Mouse (Mus musculus) monocyte, adult 5-6 weeks (primary cell): ENCODE data around the gene Orc3. TPM values are rescaled to one million over a fixed set of nuclear protein-coding genes. Genes with fewer than 3 reads are reported as not detected.
A peak's percentile ranks its signal among the peaks of the same experiment; 100 is the strongest.
"Not testable (repeated sequence)": the region's sequence is repeated elsewhere in the genome, so short reads cannot be mapped to it uniquely, and the experiment has no call there.

ENCODE experiments used
- ATAC-seq: fragments of 153-309, 156-312 bp; replicated peaks from 2 replicates; pipeline ENCODE4 v1.8.0; 2017; ENCODE audit warnings: mild to moderate bottlenecking; ENCODE audit not compliant: low TSS enrichment, insufficient number of reproducible peaks, severe bottlenecking, poor library complexity, low FRiP score
- total RNA-seq: library from RNA; stranded (forward); fragments of 200-1000, 200-491, 200-594 nt; gene quantifications from 3 replicates; pipeline ENCODE4 v1.2.3, GENCODE M21; 2017

Orc3 gene
- total RNA-seq, 1 experiment from 2014 or later, result 59.8 TPM

DNA sequence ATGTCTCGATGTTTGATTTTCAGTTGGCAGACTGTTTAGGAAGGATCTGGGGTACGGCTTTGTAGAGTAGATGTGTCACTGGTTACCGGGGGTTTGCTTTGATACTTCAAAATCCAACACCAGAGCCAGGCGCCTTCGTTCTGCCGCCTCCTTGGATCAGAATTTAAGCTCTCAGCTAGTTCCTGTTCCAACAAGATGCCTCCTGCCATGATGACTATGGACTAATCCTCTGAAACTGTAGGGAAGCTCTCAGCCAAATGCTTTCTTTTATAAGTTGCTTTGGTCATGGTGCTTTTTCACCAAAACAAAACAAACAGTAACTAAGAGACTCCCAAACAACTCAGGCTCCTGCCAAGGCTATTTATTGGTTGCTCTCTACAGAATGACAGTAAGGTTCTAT is 11.6 kb downstream of the Orc3 start:
- ATAC-seq, result no peak

DNA sequence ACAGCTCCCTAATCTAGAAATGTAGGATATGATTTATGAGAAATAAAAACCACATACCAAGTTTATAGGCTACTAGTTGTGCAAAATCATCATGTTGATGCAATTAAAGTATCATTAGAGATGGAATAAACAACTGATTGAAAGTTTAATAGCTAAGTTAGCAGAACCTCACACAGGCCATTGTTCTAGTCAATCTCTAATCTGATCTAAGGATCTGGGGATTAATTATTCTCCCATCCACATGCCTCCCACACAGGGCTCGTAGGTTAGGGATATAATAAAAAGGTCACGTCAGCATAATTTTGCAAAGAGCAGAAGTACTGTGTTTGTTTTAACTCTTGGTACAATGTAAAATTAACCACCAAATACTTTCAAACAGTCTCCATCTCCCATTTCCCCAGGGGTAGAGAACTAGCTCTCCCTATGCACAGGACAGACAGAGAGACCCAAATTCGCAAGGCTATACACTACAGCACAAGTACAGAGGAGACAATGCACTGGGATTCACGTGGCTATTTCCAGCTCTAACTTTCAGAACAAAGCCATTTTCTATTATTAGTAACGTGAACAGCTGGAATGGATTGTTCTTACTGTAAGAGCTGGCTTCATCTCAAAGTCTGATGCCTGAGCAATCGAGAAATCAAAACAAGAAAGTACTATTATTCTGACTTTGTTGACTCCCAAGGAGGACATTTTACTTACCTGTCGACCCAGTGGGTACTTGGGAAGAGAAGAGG is 29.7 kb downstream of the Orc3 start:
- no peak for ATAC-seq

DNA sequence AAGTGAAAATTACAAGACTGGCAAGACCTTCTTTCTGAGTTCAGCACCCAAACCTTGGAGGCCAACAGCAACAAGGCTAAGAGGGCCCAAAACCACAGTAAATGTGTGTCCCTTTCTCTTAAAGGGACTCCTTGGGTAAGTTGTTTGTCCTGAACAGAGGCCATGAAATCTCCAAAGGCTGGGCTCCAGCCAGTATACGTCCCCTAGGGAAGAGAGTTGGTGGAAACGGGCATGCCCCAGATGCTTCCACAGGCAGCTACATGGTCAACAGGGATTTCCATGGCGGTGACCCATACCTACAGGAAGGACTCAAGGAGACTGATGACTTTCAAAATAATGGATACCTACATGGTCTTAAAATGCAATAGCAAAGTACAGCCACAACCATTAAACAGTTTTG is 31.3 kb downstream of the Orc3 start:
- no peak for ATAC-seq

DNA sequence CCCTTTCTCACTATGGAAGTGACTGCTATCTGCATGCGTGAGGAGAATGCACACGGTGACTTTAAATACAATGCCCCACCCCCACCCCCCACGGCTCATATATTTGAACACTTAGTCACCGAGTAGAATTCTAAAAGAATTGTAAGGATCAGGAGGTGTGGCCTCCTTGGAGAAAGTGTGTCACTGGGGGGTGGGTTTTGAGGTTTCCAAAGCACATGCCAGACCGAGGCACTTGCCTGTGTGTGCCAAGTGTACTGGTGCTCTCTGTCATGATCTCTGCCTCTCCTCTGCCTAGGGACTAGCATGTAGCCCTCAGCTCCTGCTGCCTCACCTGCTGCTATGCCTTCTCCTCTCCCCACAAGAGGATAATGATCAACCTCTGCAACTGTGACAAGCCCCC is 32.3 kb downstream of the Orc3 start:
- ATAC-seq, result no peak

DNA sequence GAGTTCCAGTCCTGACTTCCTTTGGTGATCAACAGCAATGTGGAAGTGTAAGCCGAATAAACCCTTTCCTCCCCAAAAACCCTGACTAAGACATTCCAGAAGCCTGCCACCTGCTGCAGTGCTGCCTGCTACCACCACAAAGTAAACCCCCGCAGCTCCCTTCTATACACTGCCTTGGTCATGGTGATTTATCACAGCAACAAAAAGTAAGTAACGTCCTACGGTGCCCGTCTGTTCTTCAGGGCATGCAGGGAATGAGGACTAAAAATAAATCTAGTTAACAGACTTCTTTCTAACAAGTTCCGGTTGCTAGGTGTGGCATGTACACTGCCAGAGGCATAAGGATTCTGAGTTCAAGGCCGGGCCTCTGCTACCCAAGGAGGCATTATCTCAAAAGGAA is 32.8 kb downstream of the Orc3 start:
- ATAC-seq, result no peak

DNA sequence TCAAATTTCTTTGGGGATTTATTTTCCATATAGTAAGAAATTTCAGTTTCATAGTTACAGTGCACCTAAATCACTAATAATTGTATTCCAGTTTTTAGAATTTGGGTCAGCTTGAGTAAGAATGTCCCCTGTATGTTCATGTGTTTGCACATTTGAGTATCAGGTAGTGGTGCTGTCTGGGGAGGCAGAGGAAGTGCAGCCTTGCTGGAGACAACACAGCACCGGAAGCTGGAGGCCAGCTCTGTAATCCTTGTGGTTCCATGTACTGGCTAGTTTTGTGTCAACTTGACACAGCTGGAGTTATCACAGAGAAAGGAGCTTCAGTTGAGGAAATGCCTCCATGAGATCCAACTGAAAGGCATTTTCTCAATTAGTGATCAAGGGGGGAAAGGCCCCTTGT is 33.3 kb downstream of the Orc3 start:
- not testable (repeated sequence) for ATAC-seq

DNA sequence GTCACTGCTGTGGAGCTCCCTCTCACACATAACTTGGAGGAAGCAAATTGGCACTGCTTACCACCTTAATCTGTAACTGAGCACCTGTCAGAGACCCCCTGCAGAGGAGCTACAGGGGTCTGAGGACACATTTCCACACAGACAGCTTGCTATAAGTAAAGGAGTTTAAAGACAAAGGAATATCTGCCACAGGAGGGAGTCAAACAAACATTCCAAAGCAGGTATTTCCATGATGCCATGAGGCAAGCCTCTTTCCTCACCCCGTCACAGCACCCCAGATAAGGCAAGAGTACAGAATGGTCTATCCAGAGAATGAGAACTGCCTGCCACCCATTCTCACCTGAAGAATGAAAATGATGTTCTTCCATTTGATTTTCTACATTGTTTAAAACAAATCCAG is 35.5 kb downstream of the Orc3 start:
- no peak for ATAC-seq

DNA sequence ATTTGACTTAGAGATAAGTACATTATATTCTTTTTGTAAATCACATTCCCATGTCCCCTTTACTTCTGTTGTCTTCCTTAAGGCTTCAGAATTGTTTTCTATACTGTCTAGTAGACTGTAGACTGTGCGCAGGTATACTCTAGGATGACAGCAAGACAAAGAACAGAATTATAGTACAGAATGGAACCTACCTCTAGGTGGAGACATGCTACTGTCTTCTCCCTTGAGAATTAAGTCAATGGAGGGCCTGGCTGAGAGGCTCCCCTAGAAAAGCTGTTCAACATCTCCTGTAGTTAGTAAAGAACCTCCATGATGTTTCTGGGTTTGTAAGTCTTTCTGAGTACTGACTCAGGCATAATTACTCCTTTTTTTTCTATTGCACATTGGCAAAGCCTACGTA is 37.7 kb downstream of the Orc3 start:
- ATAC-seq, result no peak

DNA sequence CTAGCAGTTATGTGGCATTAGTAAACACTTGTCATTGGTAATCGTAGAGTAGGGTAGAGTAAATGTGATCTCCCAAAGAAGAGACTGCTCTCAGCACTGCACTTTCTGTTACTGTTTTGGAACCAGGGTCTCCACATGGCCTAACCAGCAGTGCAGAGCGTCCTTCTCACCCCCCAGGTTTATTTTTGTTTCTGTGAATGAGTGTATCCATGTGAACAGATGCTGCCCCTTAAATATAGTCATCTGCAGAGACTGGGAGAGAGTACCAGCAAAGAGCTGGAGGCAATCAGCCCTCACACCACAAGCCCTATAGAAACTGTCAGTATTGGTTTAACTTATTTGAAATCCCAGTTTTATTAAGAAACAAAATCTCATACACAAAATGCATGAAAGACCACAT is 41.9 kb downstream of the Orc3 start:
- ATAC-seq, result no peak

DNA sequence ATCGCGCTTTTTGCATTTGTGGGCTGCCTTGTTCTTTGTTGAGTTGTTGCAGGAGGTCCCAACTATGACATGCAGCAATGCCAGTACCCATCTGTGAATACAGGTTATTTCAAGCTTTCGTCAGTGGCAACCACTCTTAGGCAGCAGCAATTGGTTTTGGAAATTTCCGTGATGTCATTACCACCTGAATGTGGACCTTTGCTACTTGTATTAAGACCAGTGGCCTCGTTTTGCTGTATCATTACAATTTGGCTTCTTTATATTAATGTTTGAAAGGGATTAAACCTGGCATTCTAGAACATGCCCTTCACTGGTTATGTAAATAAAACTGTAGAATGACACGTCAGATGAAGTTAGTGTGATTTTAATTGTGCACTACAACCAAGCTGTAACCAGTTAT is 48.5 kb downstream of the Orc3 start:
- ATAC-seq, result no peak

DNA sequence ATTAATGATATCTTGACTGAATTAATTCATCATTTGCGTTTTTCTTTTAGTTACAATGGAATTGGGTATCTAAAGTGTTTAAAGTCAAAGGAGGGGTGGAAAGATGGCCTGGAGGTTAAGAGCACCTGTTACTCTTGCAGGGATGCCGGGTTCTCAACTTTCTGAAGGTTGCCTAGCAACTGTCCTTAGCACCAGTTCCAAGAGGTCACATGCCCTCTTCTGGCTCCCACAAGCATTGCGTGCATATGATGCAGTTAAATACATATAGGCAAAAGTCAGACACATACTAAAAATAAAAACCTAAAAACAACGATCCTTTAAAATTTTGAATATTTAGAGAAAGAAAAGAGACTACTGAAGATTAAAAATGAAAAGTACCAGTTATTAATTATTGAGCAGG is 53.8 kb downstream of the Orc3 start:
- ATAC-seq, result peak; percentile 90

DNA sequence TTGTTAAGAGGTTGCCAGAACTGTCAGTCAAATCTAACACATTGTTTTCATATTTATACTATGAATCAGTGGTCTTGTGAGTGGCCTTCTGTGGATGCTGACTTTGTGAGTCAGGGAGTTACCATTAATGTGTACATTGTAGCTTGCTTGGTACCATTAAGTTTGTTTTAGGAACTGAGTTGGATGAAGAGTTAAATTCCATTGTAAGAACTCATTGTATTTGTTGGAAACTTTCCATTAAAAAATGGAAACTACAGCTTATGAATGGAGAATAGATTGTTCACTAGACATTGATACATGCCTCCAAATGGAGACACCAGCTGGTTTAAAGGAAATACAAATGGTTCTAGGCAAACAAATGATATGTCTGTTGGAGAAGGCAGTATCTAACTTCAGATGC is 58.6 kb downstream of the Orc3 start:
- ATAC-seq, result no peak

DNA sequence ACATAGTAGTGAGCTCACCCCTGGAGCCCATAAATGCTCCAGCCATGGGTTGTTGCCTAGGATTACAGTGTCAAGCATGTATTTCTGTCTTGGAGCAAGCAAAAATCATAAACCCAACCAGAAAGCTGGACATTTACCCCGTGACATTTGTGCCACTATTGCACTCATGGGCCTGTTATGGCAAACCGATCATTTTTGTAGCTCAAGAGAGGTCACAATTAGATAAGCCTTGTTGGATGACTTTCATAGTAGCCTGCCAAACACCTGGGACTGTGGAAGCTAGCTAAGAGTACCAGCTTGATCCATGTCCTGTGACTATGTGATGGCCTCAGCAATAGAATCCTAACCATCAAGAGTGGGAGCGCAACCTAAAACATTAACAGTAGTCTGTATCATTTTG is 59.1 kb downstream of the Orc3 start:
- ATAC-seq, result no peak

DNA sequence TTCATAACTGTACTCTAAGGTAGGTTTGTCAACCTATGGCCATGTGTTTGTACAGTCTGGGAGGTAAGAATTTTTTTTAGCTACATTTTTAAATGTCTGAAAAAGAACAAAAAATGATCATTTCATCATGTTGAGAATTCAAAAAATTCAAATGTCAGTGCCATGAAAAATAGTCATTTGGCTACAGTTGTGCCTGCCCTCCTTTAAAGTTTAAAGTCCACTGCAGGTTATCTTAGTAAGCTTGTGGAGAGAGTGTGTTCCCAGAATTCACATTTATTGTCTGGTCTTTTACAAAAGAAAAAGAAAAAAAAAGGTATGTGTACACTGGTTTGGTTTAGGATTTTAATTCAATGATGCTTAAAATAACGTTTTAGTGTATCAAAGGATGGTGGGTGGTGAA is 60.1 kb downstream of the Orc3 start:
- no peak for ATAC-seq

DNA sequence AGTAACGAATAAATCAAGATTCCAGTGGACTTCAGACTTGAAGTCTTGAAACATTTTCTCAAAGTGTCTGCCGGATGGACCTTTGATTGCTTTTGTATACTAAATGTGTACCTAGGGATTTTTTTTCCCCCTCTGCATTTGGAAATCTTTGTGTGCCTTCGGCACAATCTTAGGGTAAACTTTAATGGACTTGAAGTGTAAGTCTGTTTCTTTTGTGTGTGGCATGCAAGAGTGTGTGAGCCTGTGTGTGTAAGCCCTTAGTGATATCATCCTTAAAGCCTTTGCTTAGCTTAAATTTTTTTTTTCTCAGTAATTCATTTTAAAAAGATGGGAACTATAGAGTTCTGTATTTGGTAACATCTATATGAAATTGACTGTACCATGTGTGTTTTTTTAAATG is 62.8 kb downstream of the Orc3 start:
- ATAC-seq, result no peak

DNA sequence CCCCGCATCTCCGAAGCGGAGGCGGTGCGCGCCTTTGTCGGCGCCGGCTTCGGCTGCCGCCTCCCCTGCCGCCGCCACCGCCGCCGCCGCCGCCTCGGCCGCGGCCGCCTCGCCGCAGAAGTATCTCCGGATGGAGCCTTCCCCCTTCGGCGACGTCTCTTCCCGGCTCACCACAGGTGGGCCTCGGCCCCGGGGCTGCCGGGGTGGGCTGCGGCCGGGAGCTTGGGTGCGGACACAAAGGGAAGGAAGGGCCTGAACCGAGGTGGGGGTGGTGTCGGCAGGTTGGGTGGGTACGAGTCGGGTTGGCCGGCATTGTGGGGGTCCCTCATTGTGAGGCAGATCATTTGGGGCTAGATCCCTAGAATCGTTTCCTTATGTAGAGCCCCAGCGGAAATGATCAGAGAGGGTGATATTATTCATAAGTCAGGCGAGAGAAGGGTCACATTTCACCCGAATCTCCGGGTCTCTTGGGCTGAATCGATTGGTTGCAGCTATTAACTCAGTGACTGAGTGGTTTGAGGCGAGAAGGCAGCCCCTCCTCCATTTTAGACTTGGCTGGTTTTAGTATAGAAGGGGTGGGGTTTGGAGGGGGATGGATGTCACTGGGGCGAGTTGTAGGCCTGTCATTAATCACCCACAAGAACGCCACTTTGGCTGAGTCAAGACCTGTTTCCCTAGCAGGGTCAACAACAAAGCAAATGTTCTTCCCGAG is 63.5 kb downstream of the Orc3 start:
- ATAC-seq, result peak; percentile 33

DNA sequence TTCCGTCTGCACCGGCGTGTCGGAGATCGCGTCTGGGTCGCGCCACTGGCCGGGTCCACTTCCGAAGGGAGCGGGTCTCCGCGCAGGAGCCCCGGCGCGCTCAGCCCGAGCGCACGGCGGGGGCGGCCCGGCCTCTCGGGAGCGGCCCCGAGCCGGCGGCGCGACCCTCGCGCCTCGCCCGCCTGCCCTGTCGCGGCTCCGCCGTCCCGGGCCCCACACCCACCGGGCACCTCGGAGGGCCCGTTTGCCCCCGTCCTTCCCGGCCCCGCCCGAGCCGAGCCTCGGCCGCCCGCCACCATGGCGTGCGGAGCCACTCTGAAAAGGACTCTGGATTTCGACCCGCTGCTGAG is 64.0 kb downstream of the Orc3 start, which contains the start of gene Akirin2:
Gene Akirin2, plus strand, starts transcription at position 190 of the 350 bp plus-strand sequence.
- no peak for ATAC-seq

DNA sequence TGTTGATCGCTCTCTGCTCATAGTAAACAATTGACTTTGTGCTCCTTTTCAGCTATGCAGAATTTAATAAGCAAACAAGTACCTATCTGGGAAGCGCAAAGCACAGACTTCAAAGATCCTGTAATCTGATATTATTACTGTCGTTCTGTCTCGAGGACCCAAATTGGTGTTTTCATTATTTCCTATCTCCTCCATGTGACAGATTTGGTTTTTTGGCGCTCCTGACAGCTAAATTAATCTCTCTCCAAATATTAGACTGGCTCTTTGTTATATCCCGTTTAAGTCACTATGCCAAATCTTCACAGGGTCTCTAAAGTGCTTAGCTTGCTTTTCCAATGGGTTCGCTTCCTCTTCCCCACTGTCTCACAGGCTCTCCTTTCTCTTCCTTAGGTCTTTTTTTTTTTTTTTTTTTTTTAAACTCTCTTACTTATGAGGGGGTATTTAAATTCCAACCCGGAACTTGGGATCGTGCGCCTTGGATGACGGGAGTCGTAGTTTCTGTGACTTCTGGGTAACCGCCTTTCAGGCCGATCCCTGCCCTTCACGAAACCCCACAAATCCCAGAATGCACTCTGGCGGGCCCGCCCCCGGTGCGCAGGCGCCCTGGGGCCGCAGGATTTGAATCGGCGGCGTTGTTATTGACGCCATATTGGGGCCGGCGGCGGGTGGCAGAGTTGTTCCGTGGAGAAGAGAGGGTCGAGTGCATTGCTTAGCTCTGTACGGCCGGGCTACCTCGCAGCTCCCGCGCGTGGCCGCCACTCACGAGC is 64.6 kb downstream of the Orc3 start:
- peak; percentile 97 for ATAC-seq

DNA sequence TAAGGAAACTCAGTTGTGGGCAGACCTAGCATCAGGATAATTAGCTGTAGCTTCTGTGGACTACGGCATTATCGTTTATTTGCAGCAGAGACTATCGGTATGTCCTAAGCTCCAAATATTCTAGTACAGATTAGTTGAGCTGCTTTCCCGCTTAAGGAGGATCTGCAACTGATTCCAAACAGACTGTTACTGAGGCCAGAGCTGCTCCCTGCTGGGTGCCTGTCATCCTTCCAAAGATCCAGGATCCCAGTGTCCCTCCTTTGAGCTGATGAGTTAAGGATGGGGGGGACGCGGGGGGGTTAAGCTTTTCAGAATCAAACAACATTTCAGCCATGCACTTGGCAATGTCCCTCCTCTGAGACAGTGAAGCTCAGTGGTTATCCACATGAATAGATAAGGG is 84.8 kb downstream of the Orc3 start:
- no peak for ATAC-seq

DNA sequence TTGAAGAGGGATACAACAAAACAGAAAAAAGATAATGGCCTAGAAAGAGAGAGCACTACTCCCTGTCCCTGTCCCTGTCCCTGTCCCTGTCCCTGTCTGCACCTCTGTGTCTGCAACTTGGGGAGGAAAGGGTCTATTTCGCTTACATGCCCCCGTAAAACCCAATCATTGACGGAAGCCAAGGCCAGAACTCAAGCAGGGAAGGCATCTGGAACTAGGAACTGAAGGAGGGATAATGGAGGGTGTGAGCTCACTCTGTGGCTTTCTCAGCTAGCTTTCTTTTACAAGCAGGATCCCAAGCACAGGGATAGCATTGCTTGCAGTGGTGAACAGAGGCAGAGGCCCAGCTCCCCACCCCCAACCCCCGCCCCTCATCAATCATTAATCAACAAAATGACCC is 85.4 kb downstream of the Orc3 start:
- ATAC-seq, result no peak
